Mouse (Mus musculus): Measurements from ENCODE around the gene Plod3. TPM values are rescaled to one million over a fixed set of nuclear protein-coding genes. Genes with fewer than 3 reads are reported as not detected.

Plod3 gene
- total and polyA plus RNA-seq, 3 experiments: 56.0 to 62.8 TPM; not detected in 1

Other genes starting within 250 kb of the Plod3 start
- not detected in 2 replicates for gene Col26a1, start 103.8 kb upstream of the Plod3 start, total RNA-seq (2012; rRNA removed)
- not detected for gene Col26a1, start 103.8 kb upstream of the Plod3 start, polyA plus RNA-seq (2012; ENCODE audit: insufficient read depth in 1 of 2, insufficient read length in 2 of 2, low read depth in 1 of 2, low replicate concordance in 2 of 2, missing spikeins in 1 of 2)
- 15.6 and 19.8 TPM in 2 replicates for gene Ift22, start 78.9 kb upstream of the Plod3 start, total RNA-seq (2012; rRNA removed)
- gene Ift22, start 78.9 kb upstream of the Plod3 start, polyA plus RNA-seq (2012; ENCODE audit: insufficient read depth in 1 of 2, insufficient read length in 2 of 2, low read depth in 1 of 2, low replicate concordance in 2 of 2, missing spikeins in 1 of 2): 10 to 100 TPM in 1 of 2 experiments, not detected in 1; 78.1 TPM
- 151 and 164 TPM in 2 replicates for gene Fis1, start 33.7 kb upstream of the Plod3 start, total RNA-seq (2012; rRNA removed)
- gene Fis1, start 33.7 kb upstream of the Plod3 start, polyA plus RNA-seq (2012; ENCODE audit: insufficient read depth in 1 of 2, insufficient read length in 2 of 2, low read depth in 1 of 2, low replicate concordance in 2 of 2, missing spikeins in 1 of 2): 100 to 1,000 TPM in 1 of 2 experiments, not detected in 1; 184 TPM
- gene Cldn15, start 20.4 kb upstream of the Plod3 start, total RNA-seq (2012; rRNA removed): 1.0 and 1.2 TPM in 2 replicates
- gene Cldn15, start 20.4 kb upstream of the Plod3 start, polyA plus RNA-seq (2012; ENCODE audit: insufficient read depth in 1 of 2, insufficient read length in 2 of 2, low read depth in 1 of 2, low replicate concordance in 2 of 2, missing spikeins in 1 of 2): 1 to 10 TPM in 1 of 2 experiments, not detected in 1; 2.1 TPM
- 51.8 and 56.6 TPM in 2 replicates for gene Znhit1, start 1.0 kb downstream of the Plod3 start, total RNA-seq (2012; rRNA removed)
- gene Znhit1, start 1.0 kb downstream of the Plod3 start, polyA plus RNA-seq (2012; ENCODE audit: insufficient read depth in 1 of 2, insufficient read length in 2 of 2, low read depth in 1 of 2, low replicate concordance in 2 of 2, missing spikeins in 1 of 2): 100 to 1,000 TPM in 1 of 2 experiments, not detected in 1; 123 TPM
- gene Vgf, start 39.4 kb downstream of the Plod3 start, total RNA-seq (2012; rRNA removed): 0.42 and 0.52 TPM in 2 replicates
- gene Vgf, start 39.4 kb downstream of the Plod3 start, polyA plus RNA-seq (2012; ENCODE audit: insufficient read depth in 1 of 2, insufficient read length in 2 of 2, low read depth in 1 of 2, low replicate concordance in 2 of 2, missing spikeins in 1 of 2): 1 to 10 TPM in 1 of 2 experiments, not detected in 1; 1.4 TPM
- gene Ap1s1, start 59.1 kb downstream of the Plod3 start, total RNA-seq (2012; rRNA removed): 137 and 154 TPM in 2 replicates
- 100 to 1,000 TPM; 211 to 218 TPM for gene Ap1s1, start 59.1 kb downstream of the Plod3 start, polyA plus RNA-seq (2012; ENCODE audit: insufficient read depth in 1 of 2, insufficient read length in 2 of 2, low read depth in 1 of 2, low replicate concordance in 2 of 2, missing spikeins in 1 of 2)
- 0.04 and 0.13 TPM in 2 replicates for gene Serpine1, start 85.2 kb downstream of the Plod3 start, total RNA-seq (2012; rRNA removed)
- gene Serpine1, start 85.2 kb downstream of the Plod3 start, polyA plus RNA-seq (2012; ENCODE audit: insufficient read depth in 1 of 2, insufficient read length in 2 of 2, low read depth in 1 of 2, low replicate concordance in 2 of 2, missing spikeins in 1 of 2): under 1 TPM in 1 of 2 experiments, not detected in 1; 0.11 TPM
- gene Trim56, start 129.2 kb downstream of the Plod3 start, total RNA-seq (2012; rRNA removed): 19.7 and 21.8 TPM in 2 replicates
- gene Trim56, start 129.2 kb downstream of the Plod3 start, polyA plus RNA-seq (2012; ENCODE audit: insufficient read depth in 1 of 2, insufficient read length in 2 of 2, low read depth in 1 of 2, low replicate concordance in 2 of 2, missing spikeins in 1 of 2): 10 to 100 TPM; 22.8 to 75.8 TPM
- not detected in 2 replicates for gene Muc3, start 162.3 kb downstream of the Plod3 start, total RNA-seq (2012; rRNA removed)
- gene Muc3, start 162.3 kb downstream of the Plod3 start, polyA plus RNA-seq (2012; ENCODE audit: insufficient read depth in 1 of 2, insufficient read length in 2 of 2, low read depth in 1 of 2, low replicate concordance in 2 of 2, missing spikeins in 1 of 2): not detected
- 12.7 and 16.1 TPM in 2 replicates for gene Muc3a, start 225.4 kb downstream of the Plod3 start, total RNA-seq (2012; rRNA removed)
- gene Muc3a, start 225.4 kb downstream of the Plod3 start, polyA plus RNA-seq (2012; ENCODE audit: insufficient read depth in 1 of 2, insufficient read length in 2 of 2, low read depth in 1 of 2, low replicate concordance in 2 of 2, missing spikeins in 1 of 2): 10 to 100 TPM in 1 of 2 experiments, not detected in 1; 16.9 TPM